Mouse (Mus musculus): ENCODE results near the gene 2900011O08Rik. TPM values are rescaled to one million over a fixed set of nuclear protein-coding genes. Genes with fewer than 3 reads are reported as not detected.

2900011O08Rik gene
- 1.5 and 1.6 TPM in 2 replicates for polyA plus RNA-seq (2016; fragmentation: Nextera tagmentation; extraction: Ambion mirVana)

DNA sequence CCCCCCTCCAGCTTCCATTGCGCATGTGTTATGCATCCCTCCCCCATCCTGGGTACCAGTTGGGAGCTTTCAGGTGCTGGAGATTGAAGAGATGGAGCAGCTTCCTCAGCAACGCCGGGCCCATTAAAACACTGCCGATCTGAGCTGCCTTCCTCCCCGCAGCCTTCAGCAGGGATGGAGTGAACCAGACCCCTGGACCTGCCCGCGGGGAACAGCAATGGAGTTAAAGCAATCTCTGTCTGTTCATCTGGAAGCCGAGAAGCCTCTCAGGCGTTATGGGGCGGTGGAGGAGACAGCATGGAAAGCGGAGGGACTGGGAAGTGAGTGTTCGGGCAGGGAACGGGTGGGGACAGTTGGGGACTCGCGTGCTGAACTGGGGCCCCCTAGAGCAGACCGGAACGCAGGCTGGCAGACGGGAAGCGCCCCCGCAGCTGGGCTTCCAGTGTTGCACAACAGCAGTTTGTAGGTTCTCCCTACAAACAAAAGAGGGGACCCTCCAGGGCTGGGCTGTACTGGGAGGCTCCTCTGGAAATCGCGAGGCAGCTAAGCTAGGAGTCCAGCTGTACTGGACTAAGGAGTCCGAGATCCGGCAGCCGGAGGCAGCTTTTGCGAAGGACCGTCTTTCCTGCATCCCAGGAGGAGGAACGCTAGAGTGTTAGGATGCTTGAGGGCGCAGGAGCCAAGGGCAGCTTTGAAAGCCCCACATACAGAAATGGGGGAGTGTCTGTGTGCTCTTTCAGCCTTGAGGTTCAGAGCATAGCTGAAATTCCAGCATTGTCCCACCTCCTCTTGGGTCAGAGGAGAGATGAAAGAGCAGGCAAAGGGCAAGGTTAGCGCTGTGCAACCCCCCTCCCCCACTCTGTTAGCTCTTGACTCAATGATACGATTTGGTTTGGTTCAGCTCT lies at the start of gene 2900011O08Rik, which contains the start of gene Ifitm7:
Gene 2900011O08Rik, plus strand, starts transcription at position 31 of the 905 bp plus-strand sequence.
Gene Ifitm7, minus strand, starts transcription at position 315 of the 905 bp plus-strand sequence.
- H3K4me3 ChIP-seq = peak within 1 kb of the TSS; percentile 46
- WGBS = 1% methylated on average over 31 of the region's 31 CpGs
- no peak for ATAC-seq (ENCODE audit: insufficient number of reproducible peaks, low FRiP score)

DNA sequence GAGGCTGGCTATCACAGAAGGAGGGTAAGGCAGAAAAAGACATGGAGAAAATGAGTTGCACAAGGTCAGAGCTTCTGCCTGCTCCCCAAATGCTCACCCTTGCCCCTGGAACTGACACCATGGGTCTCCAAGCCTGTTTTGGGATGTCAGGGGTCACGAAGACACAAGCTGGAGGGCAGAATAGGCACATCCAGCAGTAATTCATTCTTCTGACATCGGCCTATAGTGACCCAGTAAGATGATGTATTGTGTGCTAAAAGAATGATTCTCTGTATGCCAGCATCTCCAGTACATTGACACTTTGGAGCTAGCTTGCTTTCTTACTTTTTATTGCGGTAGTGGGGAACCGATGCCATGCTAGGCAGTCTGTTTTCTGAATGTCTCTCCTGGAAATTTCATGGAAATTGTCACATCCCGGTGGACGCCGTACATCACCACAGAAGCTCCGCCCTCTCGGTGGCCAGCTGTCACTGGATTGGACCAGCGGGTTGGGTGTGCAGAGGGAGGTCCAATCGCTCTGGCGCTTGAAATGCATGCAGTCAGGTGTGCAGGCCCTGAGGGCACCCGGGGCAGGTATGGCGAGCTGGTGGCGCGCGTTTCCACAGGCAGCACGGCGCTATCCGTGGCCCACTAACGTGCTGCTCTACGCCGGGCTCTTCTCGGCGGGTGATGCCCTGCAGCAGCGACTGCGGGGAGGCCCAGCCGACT lies 46.1 kb upstream of the 2900011O08Rik start:
- Histone ChIP-seq H3K27ac (ENCODE audit: poor library complexity, severe bottlenecking) (no peak overlapping the region), H3K4me3 (peak overlapping the region; percentile 79), H3K9ac (peak overlapping the region; percentile 78), H3K4me2 (peak overlapping the region; percentile 100), H3K9me3 (replicated peaks) (0 out of 2 replicates have a peak, but pooled peaks cover 4% of the 10 kb centered on the region), H3K4me1 (replicated peaks) (0 out of 2 replicates have a peak, but pooled peaks cover 5% of the 10 kb centered on the region), H3K27me3 (replicated peaks) (peaks cover 30% of the 10 kb centered on the region), H3K36me3 (no peaks in the 10 kb centered on the region)
- ATAC-seq (ENCODE audit: insufficient number of reproducible peaks, low FRiP score) = peak; percentile 61
- WGBS = 5% methylated on average over 28 of the region's 28 CpGs

More for the DNA sequence above, at the start of gene 2900011O08Rik, which contains the start of gene Ifitm7:
- H3K9me3 ChIP-seq (replicated peaks) = no peaks in the 10 kb centered on the region
- peaks cover 21% of the 10 kb centered on the region for H3K27me3 ChIP-seq (replicated peaks)
- H3K4me2 ChIP-seq = peak within 1 kb of the TSS; percentile 83
- H3K4me1 ChIP-seq (replicated peaks) = peaks cover 8% of the 10 kb centered on the region; the same call in 1 of the 2 replicates
- no peaks in the 10 kb centered on the region for H3K36me3 ChIP-seq
- peak within 1 kb of the TSS; percentile 45 for H3K9ac ChIP-seq
- no peak within 1 kb of the TSS for H3K27ac ChIP-seq (ENCODE audit: poor library complexity, severe bottlenecking)

DNA sequence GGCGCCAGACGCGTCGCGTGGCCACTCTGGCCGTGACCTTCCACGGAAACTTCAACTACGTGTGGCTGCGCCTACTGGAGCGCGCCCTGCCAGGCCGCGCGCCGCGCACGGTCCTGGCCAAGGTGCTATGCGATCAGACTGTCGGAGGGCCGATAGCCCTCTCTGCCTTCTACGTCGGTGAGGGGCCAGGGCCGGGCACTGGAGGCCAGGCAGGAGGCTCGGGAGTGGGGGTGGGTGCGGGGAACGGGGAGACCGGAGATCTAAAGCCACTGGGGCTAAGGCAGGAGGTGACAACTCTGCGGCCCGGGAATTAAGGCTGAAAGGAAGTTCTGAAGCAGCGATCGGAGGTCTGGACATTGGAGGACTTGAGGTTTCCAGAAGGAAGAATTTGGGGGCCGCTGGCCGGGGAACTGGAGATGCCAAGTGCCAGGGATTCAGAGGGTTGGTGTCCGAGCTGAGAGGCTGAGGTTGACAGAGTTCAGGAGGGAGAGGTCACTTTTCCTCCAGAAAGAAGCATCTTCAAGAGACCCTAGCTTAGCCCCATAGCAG lies 45.5 kb upstream of the 2900011O08Rik start:
- Histone ChIP-seq H3K9ac (peak overlapping the region; percentile 78), H3K36me3 (no peaks in the 10 kb centered on the region), H3K4me2 (peak overlapping the region; percentile 100), H3K27ac (ENCODE audit: poor library complexity, severe bottlenecking) (no peak overlapping the region), H3K27me3 (replicated peaks) (peaks cover 30% of the 10 kb centered on the region), H3K9me3 (replicated peaks) (0 out of 2 replicates have a peak, but pooled peaks cover 4% of the 10 kb centered on the region), H3K4me1 (replicated peaks) (0 out of 2 replicates have a peak, but pooled peaks cover 5% of the 10 kb centered on the region), H3K4me3 (peak overlapping the region; percentile 79)
- WGBS = 4% methylated on average over 34 of the region's 34 CpGs
- ATAC-seq (ENCODE audit: insufficient number of reproducible peaks, low FRiP score) = 0 out of 2 replicates have a peak, but pooled peaks have one; percentile 45

DNA sequence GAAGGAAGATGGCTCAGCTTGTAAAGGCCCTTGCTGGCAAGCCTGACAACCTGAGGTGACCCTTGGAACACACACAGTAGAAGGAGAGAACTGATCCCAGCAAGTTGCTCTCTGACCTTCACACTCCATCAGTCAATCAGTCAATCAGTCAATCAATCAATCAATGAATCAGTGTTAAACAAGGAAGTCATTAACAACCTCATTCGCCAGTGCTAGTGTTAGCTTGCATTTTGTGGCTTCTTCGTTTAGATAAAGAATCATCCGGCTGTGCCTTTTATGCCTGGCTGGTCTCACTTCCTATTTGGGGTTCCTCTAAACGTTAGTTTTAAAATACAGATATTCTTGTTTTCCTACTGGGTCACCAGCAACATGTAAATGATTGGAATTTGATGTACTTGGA lies 42.2 kb upstream of the 2900011O08Rik start:
- no peaks in the 10 kb centered on the region for H3K36me3 ChIP-seq
- WGBS = 44% methylated on average over 4 of the region's 4 CpGs
- H3K9ac ChIP-seq = no peak overlapping the region
- ATAC-seq (ENCODE audit: insufficient number of reproducible peaks, low FRiP score) = no peak
- H3K4me1 ChIP-seq (replicated peaks) = 0 out of 2 replicates have a peak, but pooled peaks cover 5% of the 10 kb centered on the region
- H3K27me3 ChIP-seq (replicated peaks) = peaks cover 29% of the 10 kb centered on the region
- H3K9me3 ChIP-seq (replicated peaks) = no peaks in the 10 kb centered on the region
- no peak overlapping the region for H3K27ac ChIP-seq (ENCODE audit: poor library complexity, severe bottlenecking)
- H3K4me3 ChIP-seq = no peak overlapping the region
- no peak overlapping the region for H3K4me2 ChIP-seq

DNA sequence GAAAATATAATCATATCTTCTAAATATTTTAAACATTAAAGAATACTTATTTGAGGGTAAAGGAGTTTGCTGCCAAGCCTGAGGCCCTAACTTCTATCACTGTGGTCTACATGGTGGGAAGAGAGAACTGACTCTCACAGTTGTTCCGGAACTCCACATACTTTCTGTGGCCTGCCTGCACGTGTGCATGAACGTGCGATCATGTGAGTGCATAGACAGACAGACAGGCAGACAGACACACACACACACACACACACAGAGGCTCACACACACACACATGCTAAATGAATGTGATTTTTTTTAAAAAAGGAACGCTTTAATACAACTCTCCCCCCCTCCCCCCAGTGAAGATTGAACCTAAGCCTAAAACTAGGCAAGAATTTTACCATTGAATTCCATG lies 41.7 kb upstream of the 2900011O08Rik start:
- Histone ChIP-seq H3K27me3 (replicated peaks) (peaks cover 24% of the 10 kb centered on the region), H3K36me3 (no peaks in the 10 kb centered on the region), H3K27ac (ENCODE audit: poor library complexity, severe bottlenecking) (no peak overlapping the region), H3K9me3 (replicated peaks) (no peaks in the 10 kb centered on the region), H3K9ac (no peak overlapping the region), H3K4me3 (no peak overlapping the region), H3K4me2 (no peak overlapping the region), H3K4me1 (replicated peaks) (0 out of 2 replicates have a peak, but pooled peaks cover 5% of the 10 kb centered on the region)
- no peak for ATAC-seq (ENCODE audit: insufficient number of reproducible peaks, low FRiP score)
- 69% methylated on average over 5 of the region's 5 CpGs for WGBS

DNA sequence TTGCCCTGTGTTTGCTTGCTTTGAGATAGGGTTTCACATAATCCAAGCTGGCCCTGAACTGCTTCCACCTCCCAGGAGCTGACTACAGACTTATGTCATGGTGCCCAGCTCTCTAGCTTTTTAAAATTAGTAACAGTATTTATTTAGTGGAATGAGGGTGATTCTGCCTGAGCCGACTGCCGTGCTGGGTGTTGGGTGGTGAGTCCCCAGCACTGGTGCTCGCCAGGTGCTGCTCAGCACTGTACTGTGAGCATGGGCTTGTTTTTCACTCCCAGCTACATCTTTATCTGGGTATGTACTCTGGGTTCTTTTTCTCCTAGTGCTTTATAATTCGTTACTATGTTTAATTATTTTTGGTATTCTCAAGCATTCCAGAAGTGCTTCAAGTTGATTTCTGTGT lies 41.3 kb upstream of the 2900011O08Rik start:
- Histone ChIP-seq H3K4me1 (replicated peaks) (0 out of 2 replicates have a peak, but pooled peaks cover 5% of the 10 kb centered on the region), H3K36me3 (no peaks in the 10 kb centered on the region), H3K9me3 (replicated peaks) (no peaks in the 10 kb centered on the region), H3K27ac (ENCODE audit: poor library complexity, severe bottlenecking) (no peak overlapping the region), H3K9ac (no peak overlapping the region), H3K4me3 (no peak overlapping the region), H3K27me3 (replicated peaks) (peaks cover 22% of the 10 kb centered on the region), H3K4me2 (no peak overlapping the region)
- no peak for ATAC-seq (ENCODE audit: insufficient number of reproducible peaks, low FRiP score)
- WGBS = 68% methylated on average over 4 of the region's 4 CpGs

DNA sequence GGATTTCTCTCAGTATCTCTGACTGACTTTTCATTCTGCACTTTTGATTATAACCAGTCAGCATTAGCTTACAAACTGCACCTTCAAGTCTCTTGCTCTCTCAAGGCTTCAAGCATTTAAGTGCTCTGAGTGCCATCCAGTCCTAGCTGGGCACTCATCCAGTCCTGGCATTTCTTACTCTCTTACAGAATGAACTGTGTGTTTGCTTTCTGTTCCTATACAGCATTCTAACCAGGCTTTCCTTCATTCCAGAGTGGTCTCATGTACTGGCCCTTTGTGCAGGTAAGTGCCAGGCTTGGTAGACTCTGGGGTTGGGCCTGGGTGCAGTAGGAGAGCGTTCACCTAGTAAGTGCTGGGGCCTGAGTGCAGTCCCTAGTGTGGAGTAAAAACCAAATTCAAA lies 40.1 kb upstream of the 2900011O08Rik start:
- 89% methylated on average over 1 of the region's 1 CpGs for WGBS
- Histone ChIP-seq H3K9ac (no peak overlapping the region), H3K27ac (ENCODE audit: poor library complexity, severe bottlenecking) (no peak overlapping the region), H3K4me1 (replicated peaks) (no peaks in the 10 kb centered on the region), H3K4me2 (no peak overlapping the region), H3K4me3 (no peak overlapping the region), H3K27me3 (replicated peaks) (peaks cover 10% of the 10 kb centered on the region), H3K36me3 (no peaks in the 10 kb centered on the region), H3K9me3 (replicated peaks) (no peaks in the 10 kb centered on the region)
- no peak for ATAC-seq (ENCODE audit: insufficient number of reproducible peaks, low FRiP score)

DNA sequence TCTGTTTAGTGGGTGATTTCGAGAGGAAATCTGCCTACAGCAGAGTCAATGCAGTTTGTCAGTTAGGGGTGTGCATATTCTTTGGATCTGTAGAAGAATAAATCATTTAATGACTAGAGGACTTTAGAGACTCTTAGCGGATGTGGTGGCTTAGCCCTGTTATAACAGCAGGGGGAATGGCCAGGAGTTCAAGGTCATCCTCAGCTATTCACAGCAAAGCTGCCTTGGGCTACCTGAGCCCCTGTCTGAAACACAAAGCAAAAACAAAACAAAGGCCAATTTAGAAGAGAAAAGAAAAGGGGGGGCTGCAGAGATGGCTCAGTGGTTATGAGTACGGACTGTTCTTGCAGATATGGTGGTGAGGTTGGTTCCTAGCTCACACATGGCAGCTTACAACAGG lies 35.2 kb upstream of the 2900011O08Rik start:
- Histone ChIP-seq H3K4me2 (no peak overlapping the region), H3K9ac (no peak overlapping the region), H3K4me1 (replicated peaks) (no peaks in the 10 kb centered on the region), H3K9me3 (replicated peaks) (no peaks in the 10 kb centered on the region), H3K4me3 (no peak overlapping the region), H3K27ac (ENCODE audit: poor library complexity, severe bottlenecking) (no peak overlapping the region), H3K36me3 (no peaks in the 10 kb centered on the region), H3K27me3 (replicated peaks) (no peaks in the 10 kb centered on the region)
- no peak for ATAC-seq (ENCODE audit: insufficient number of reproducible peaks, low FRiP score)
- WGBS = 68% methylated on average over 3 of the region's 3 CpGs

DNA sequence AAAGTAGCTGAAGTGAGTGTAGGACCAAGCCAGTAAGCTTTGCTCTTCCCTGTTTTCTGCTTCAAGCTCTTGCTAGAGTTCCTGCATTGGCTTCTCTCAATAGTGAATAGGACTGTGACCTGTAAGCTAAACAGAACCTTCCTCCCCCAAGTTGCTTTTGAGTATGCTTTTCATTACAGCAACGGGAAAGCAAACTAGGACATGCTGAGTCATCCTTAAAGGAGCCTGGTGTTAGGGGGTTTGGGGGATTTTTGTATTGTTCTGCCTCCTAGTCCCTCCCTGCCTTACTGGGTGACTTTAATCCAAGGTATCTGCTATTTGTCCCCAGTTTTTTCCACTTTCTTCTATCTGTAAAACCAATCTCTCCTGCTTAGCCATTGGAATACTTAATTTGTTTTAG lies 24.4 kb upstream of the 2900011O08Rik start:
- no peaks in the 10 kb centered on the region for H3K27me3 ChIP-seq (replicated peaks)
- no peak for ATAC-seq (ENCODE audit: insufficient number of reproducible peaks, low FRiP score)
- H3K4me1 ChIP-seq (replicated peaks) = no peaks in the 10 kb centered on the region
- H3K36me3 ChIP-seq = no peaks in the 10 kb centered on the region
- no peak overlapping the region for H3K27ac ChIP-seq (ENCODE audit: poor library complexity, severe bottlenecking)
- no peaks in the 10 kb centered on the region for H3K9me3 ChIP-seq (replicated peaks)
- WGBS = 37% methylated on average over 1 of the region's 1 CpGs
- H3K4me2 ChIP-seq = no peak overlapping the region
- no peak overlapping the region for H3K4me3 ChIP-seq
- H3K9ac ChIP-seq = no peak overlapping the region

DNA sequence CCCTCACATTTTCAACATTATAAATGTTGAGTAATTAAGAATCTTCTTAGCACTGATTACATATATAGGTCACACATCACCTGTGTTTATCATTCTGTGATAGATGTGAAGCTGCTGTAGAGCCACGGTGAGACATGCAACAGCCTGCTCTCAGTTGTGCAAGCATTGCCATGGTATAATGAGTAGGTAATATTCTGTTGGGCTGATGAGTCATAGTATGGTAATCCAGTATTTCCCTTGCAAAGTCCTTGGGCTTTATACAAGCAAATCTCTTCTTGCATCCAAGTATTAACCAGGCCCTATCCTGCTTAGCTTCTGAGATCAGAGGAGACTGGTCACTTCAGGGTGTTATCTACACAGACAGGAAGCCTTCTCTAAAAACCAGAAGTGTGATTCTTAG lies 17.3 kb upstream of the 2900011O08Rik start:
- no peaks in the 10 kb centered on the region for H3K27me3 ChIP-seq (replicated peaks)
- WGBS = 74% methylated on average over 1 of the region's 1 CpGs

More for the DNA sequence above, 17.3 kb upstream of the 2900011O08Rik start:
- Histone ChIP-seq H3K9ac (no peak overlapping the region), H3K9me3 (replicated peaks) (0 out of 2 replicates have a peak, but pooled peaks cover 3% of the 10 kb centered on the region), H3K36me3 (no peaks in the 10 kb centered on the region), H3K4me2 (no peak overlapping the region), H3K4me3 (no peak overlapping the region), H3K27ac (ENCODE audit: poor library complexity, severe bottlenecking) (no peak overlapping the region), H3K4me1 (replicated peaks) (no peaks in the 10 kb centered on the region)
- ATAC-seq (ENCODE audit: insufficient number of reproducible peaks, low FRiP score) = no peak
